Mouse (Mus musculus) lung, postnatal 25 days (tissue): ENCODE results near the gene Pdia3.
"Not testable (repeated sequence)": the region's sequence is repeated elsewhere in the genome, so short reads cannot be mapped to it uniquely, and the experiment has no call there.

ENCODE experiments used
- DNase-seq: peaks from one replicate; pipeline ENCODE4 v3.0.0; 2022; ENCODE audit warnings: low spot score

Pdia3 gene

GRCm38 (mm10) chr2:121480498-121480897 is 66.9 kb downstream of the Pdia3 start:
- peak; percentile 16 for DNase-seq

GRCm38 (mm10) chr2:121480916-121481315 is 67.3 kb downstream of the Pdia3 start:
- not testable (repeated sequence) for DNase-seq

DNA sequence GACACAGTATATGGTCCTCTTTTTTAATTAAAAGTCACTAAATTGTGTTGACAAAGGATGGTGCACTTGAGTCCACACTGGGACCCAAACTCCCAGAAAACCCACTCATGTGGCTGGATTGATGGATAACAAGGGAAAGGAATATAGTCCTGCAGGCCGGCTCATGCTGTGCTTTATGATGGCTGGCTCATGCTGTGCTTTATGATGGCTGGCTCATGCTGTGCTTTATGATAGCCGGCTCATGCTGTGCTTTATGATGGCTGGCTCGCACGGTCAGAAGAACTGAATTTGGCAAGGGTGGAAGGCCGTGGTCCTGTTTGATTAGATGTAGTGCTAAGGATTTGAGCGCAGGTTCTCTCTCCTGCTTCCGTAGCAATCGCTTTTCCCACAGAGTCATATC is 70.0 kb downstream of the Pdia3 start:
- DNase-seq = no peak

DNA sequence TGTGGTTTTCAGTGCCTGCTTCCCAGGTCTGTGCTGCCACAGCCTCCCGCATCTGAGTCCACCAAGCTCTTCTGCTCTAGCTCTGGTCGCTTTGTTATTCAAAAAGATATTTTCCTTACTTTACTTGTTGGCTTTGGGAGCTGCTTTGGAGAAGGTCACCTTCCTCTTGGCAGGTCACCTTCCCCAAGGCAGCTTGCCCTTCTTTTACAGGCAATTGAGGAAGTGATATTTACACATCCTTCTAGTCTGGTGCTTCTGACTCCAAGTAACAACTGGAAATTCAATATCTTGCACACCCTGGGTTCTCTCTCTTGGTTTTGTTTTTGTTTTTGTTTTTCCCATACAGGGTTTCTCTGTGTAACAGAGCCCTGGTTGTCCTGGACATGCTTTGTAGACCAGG is 70.8 kb downstream of the Pdia3 start:
- not testable (repeated sequence) for DNase-seq
